Mouse (Mus musculus): ENCODE measurements at regions not wholly inside any gene's neighbourhood (a gene's known extent, or its start where the extent isn't known, plus 50 kb on each side); places are given as distances from the start of the nearest gene placed in this dataset.

DNA sequence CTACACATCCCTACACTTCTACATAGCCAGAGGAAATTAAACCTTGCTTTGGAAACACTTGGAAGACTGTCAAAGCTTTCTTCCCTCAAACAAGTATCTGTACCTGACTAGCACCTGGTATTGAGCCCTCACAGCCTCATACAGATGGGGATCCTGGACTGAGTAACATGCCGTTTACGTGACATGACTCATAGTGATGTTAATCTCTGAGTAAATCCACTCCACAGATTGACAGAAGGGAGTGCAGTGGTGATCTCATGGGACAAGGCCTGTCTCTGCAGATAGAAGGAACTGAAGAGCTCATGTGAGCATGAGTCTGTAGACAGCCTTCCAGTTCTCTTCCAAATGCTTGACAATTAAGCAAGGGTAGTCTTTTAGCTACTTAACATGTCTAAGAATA, 141.8 kb upstream of the Ccnd2 start:
- no peak for TF ChIP-seq FLI1 (IDR thresholded peaks at IDR 0.05; ENCODE audit: low read length)
- TF ChIP-seq GATA1 (IDR thresholded peaks at IDR 0.05; ENCODE audit: borderline replicate concordance, low read length), result no peak

All from megakaryocyte, embryonic 14.5 days (primary cell).